Mouse (Mus musculus): ENCODE results near the gene Galnt2. TPM values are rescaled to one million over a fixed set of nuclear protein-coding genes. Genes with fewer than 3 reads are reported as not detected.

The Galnt2 gene
- polyA plus RNA-seq, 1 experiment, result 22.2 TPM

DNA sequence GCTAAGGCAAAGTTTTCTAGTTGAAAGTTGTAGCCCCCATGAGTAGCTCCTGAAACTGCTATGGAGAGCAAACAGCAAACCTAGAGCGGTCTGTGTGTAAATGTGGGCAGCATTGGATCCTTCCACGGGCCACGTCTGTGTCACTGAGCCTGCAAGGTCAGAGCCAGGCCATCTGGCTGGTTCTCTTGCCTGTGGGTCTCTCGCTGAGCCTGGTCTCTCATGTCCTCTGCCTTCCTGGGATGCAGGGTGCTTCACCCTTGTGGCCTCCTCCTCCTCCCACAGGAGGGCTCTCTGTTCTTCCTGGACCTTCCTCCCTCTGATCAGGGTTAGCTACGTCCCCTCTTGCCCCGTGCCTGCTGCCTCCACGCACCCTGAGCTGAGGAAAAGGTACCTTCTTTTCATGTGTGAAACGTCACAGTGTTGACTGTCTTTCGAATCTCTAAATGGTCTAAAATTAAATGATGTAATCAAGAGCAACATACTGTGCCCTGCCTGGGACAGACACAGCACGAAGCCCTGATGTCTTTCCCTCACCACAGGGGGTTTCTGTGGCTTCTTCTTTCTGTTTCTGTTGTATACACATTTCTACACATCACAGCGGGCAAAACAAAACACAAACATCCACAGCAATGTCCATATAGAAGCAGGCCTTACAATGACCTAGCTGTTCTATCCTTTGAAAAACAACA, 52.6 kb downstream of the Galnt2 start:
- Histone ChIP-seq H3K27ac (ENCODE audit: control insufficient read depth, insufficient read depth, low read length) (no peak overlapping the region), H3K27me3 (ENCODE audit: control insufficient read depth, insufficient read depth, low read length) (no peaks in the 10 kb centered on the region), H3K4me1 (replicated peaks; ENCODE audit: control insufficient read depth, insufficient read depth, low read length) (peaks cover 85% of the 10 kb centered on the region), H3K4me3 (ENCODE audit: control insufficient read depth, insufficient read depth, low read length) (no peak overlapping the region), H3K36me3 (ENCODE audit: control insufficient read depth, insufficient read depth, low read length) (no peaks in the 10 kb centered on the region)
- no peak for DNase-seq
- TF ChIP-seq CTCF (IDR thresholded peaks at IDR 0.05; ENCODE audit: borderline replicate concordance, control insufficient read depth, extremely low read depth, insufficient read depth, low read length, poor library complexity) (no peak), POLR2A (IDR thresholded peaks at IDR 0.05; ENCODE audit: control insufficient read depth, extremely low read depth, insufficient read depth, low read length, poor library complexity) (no peak)
- 70% methylated on average over 11 of the region's 11 CpGs for WGBS

DNA sequence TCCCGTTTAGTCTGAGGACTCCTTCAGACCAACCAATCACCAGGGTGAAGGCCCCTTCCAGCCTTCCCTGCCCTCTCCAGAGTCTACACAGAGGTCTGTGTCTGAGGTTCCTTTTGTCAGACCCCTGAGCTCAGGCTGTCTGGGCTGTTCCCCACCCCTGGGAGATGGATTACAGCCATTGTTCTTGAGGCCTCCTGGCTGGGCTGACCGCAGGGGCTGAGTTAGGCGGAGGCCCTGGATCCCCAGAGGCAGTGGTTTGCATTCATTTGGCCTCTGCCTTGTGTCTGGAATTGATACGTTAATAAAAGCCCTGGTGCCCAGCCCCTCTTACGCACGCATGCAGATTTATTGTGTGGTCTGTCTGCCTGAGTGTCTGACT, 53.1 kb downstream of the Galnt2 start:
- DNase-seq, result no peak
- H3K4me1 ChIP-seq (replicated peaks; ENCODE audit: control insufficient read depth, insufficient read depth, low read length), result peaks cover 87% of the 10 kb centered on the region
- TF ChIP-seq CTCF (IDR thresholded peaks at IDR 0.05; ENCODE audit: borderline replicate concordance, control insufficient read depth, extremely low read depth, insufficient read depth, low read length, poor library complexity), result no peak
- TF ChIP-seq POLR2A (IDR thresholded peaks at IDR 0.05; ENCODE audit: control insufficient read depth, extremely low read depth, insufficient read depth, low read length, poor library complexity), result no peak
- no peaks in the 10 kb centered on the region for H3K27me3 ChIP-seq (ENCODE audit: control insufficient read depth, insufficient read depth, low read length)
- H3K36me3 ChIP-seq (ENCODE audit: control insufficient read depth, insufficient read depth, low read length), result no peaks in the 10 kb centered on the region
- 94% methylated on average over 6 of the region's 6 CpGs for WGBS
- H3K4me3 ChIP-seq (ENCODE audit: control insufficient read depth, insufficient read depth, low read length), result no peak overlapping the region
- H3K27ac ChIP-seq (ENCODE audit: control insufficient read depth, insufficient read depth, low read length), result no peak overlapping the region

DNA sequence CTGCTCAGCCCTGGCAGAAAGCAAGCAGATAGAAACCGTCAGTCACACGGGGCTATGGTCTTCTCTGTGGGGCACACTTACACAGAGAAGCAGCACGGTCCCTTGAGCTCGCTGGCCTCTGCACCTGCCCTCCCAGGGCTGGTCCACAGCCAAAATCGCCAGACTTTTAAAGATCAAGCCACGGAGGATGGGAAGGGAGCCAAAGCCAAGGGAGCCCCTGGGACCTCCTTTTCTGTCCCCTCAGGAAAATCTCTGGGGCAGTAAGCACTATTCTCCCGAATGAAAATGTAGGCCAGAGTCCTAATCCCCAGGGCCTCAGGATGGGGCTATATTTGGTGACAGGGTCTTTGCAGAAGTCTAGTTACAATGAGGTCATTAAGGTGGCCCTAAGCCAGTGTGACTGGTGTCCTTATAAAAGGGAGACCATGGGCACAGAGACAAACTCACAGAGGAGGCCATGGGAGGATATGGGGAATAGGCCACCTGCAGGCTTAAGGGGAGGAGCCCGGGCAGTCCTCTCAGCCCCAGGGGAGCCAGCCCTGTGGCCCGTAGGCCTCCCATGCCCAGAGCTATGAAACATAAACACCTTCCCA, 53.9 kb downstream of the Galnt2 start:
- no peak for DNase-seq
- 63% methylated on average over 9 of the region's 9 CpGs for WGBS

DNA sequence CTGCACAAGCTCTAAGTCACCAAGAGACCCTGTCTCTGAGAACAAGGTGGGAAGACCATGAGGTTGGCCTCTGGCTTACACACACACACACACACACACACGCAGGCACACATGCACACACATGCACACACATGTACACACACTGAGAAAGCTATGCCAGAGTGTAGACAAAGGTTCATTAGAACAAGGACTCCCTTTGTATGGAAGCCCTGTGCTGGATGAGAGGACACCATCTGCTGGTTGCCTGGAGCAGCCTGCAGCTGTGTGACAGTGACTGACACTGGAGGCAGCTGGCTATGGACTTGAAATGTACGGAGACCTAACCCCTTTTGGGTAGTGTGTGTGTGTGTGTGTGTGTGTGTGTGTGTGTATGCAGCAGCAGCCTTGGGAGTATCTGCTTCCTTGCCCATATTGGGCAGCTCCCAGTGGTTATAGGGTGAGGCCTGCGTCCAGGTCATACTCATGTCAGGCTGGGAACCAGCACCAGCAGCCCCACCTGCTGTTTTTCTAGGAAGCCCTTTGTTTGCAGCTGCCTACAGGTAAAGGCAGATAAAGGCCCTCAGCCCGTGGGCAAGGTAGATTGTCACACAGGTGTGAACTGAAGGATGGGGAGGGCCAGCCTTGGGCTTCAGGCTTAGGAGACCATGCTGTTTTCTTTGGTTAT, 55.4 kb downstream of the Galnt2 start:
- H3K27ac ChIP-seq (ENCODE audit: control insufficient read depth, insufficient read depth, low read length), result no peak overlapping the region
- peak; percentile 33 for DNase-seq

More for the DNA sequence above, 53.9 kb downstream of the Galnt2 start:
- Histone ChIP-seq H3K4me1 (replicated peaks; ENCODE audit: control insufficient read depth, insufficient read depth, low read length) (peaks cover 83% of the 10 kb centered on the region), H3K36me3 (ENCODE audit: control insufficient read depth, insufficient read depth, low read length) (no peaks in the 10 kb centered on the region), H3K27me3 (ENCODE audit: control insufficient read depth, insufficient read depth, low read length) (no peaks in the 10 kb centered on the region), H3K4me3 (ENCODE audit: control insufficient read depth, insufficient read depth, low read length) (no peak overlapping the region), H3K27ac (ENCODE audit: control insufficient read depth, insufficient read depth, low read length) (no peak overlapping the region)
- TF ChIP-seq POLR2A (IDR thresholded peaks at IDR 0.05; ENCODE audit: control insufficient read depth, extremely low read depth, insufficient read depth, low read length, poor library complexity) (no peak), CTCF (IDR thresholded peaks at IDR 0.05; ENCODE audit: borderline replicate concordance, control insufficient read depth, extremely low read depth, insufficient read depth, low read length, poor library complexity) (no peak)

DNA sequence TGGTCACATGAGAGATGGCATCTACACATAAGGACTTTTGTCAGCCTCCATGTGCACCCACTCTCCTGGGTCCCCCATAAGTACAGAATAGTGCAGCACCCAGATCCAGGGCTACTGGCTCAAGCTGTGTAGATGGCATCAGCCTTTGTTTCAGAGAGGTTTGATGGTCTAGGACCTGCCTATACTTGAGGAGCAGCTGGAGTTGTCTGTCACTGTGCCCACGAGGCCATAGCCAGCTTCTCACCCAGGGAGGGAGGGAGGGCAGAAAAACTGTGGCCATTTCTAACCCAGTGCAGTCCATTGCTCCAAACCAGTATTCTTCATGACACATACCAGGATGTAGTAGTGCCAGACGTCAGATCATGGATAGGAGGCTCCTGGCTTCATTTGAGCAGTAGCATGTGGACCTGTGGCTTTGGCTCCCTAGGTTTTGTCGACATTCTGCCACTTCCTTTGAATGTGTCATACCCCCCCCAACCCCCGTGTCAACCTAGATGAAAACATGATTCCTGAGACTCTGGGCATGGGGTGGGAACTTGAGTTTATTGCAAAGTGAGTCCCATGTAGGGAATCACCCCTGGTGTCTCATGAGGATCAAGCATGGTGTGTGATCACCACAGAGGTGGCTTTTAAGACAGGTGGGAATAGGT, 57.1 kb downstream of the Galnt2 start:
- H3K27me3 ChIP-seq (ENCODE audit: control insufficient read depth, insufficient read depth, low read length), result no peaks in the 10 kb centered on the region
- H3K36me3 ChIP-seq (ENCODE audit: control insufficient read depth, insufficient read depth, low read length), result no peaks in the 10 kb centered on the region
- no peak for DNase-seq
- 29% methylated on average over 4 of the region's 4 CpGs for WGBS
- TF ChIP-seq CTCF (IDR thresholded peaks at IDR 0.05; ENCODE audit: borderline replicate concordance, control insufficient read depth, extremely low read depth, insufficient read depth, low read length, poor library complexity) (no peak), POLR2A (IDR thresholded peaks at IDR 0.05; ENCODE audit: control insufficient read depth, extremely low read depth, insufficient read depth, low read length, poor library complexity) (no peak)
- H3K4me1 ChIP-seq (replicated peaks; ENCODE audit: control insufficient read depth, insufficient read depth, low read length), result peaks cover 62% of the 10 kb centered on the region
- H3K27ac ChIP-seq (ENCODE audit: control insufficient read depth, insufficient read depth, low read length), result no peak overlapping the region
- no peak overlapping the region for H3K4me3 ChIP-seq (ENCODE audit: control insufficient read depth, insufficient read depth, low read length)

More for the DNA sequence above, 55.4 kb downstream of the Galnt2 start:
- no peak overlapping the region for H3K4me3 ChIP-seq (ENCODE audit: control insufficient read depth, insufficient read depth, low read length)
- WGBS, result 44% methylated on average over 4 of the region's 4 CpGs
- peak; percentile 55; the same call in 1 of the 2 replicates for TF ChIP-seq CTCF (IDR thresholded peaks at IDR 0.05; ENCODE audit: borderline replicate concordance, control insufficient read depth, extremely low read depth, insufficient read depth, low read length, poor library complexity)
- TF ChIP-seq POLR2A (IDR thresholded peaks at IDR 0.05; ENCODE audit: control insufficient read depth, extremely low read depth, insufficient read depth, low read length, poor library complexity), result no peak
- no peaks in the 10 kb centered on the region for H3K36me3 ChIP-seq (ENCODE audit: control insufficient read depth, insufficient read depth, low read length)
- peaks cover 80% of the 10 kb centered on the region for H3K4me1 ChIP-seq (replicated peaks; ENCODE audit: control insufficient read depth, insufficient read depth, low read length)
- no peaks in the 10 kb centered on the region for H3K27me3 ChIP-seq (ENCODE audit: control insufficient read depth, insufficient read depth, low read length)

DNA sequence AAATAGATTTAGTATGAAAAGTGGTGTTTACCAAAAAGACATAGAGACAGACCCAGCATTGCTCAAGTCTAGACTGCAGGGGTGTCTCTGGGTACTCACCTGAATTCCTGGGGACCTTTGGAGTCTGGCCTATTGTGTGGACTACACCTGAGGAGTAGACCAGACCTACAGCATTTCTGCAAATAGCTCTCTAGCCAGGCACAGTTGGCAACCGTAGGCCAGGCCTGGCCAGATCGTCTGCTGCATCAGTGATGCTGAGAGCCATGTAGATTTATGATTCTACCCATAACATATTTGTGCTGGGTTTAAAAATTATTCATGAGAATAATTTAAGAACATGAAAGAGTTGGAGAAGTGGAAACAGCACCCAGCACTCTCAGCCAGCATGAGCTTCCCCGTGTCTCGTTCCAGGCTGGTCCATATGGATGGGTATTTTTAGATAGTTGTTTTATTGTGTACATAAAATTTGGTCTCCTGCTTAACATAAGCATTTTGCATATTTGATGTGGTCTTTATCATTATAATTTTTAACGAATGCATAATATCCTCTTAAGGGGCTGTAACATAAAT, 58.4 kb downstream of the Galnt2 start:
- Histone ChIP-seq H3K4me3 (ENCODE audit: control insufficient read depth, insufficient read depth, low read length) (no peak overlapping the region), H3K27me3 (ENCODE audit: control insufficient read depth, insufficient read depth, low read length) (no peaks in the 10 kb centered on the region), H3K36me3 (ENCODE audit: control insufficient read depth, insufficient read depth, low read length) (no peaks in the 10 kb centered on the region), H3K4me1 (replicated peaks; ENCODE audit: control insufficient read depth, insufficient read depth, low read length) (peaks cover 55% of the 10 kb centered on the region), H3K27ac (ENCODE audit: control insufficient read depth, insufficient read depth, low read length) (peak overlapping the region; percentile 19; the same call in 1 of the 2 replicates)
- TF ChIP-seq CTCF (IDR thresholded peaks at IDR 0.05; ENCODE audit: borderline replicate concordance, control insufficient read depth, extremely low read depth, insufficient read depth, low read length, poor library complexity), result no peak
- TF ChIP-seq POLR2A (IDR thresholded peaks at IDR 0.05; ENCODE audit: control insufficient read depth, extremely low read depth, insufficient read depth, low read length, poor library complexity), result no peak
- 91% methylated on average over 5 of the region's 5 CpGs for WGBS
- no peak for DNase-seq
